Mouse (Mus musculus): Measurements from ENCODE around the gene Shf. TPM values are rescaled to one million over a fixed set of nuclear protein-coding genes. Genes with fewer than 3 reads are reported as not detected.
A peak's percentile ranks its signal among the peaks of the same experiment; 100 is the strongest.

Shf gene
- total RNA-seq, 4 experiments from 2014 or later = 56.6 to 66.5 (median 61.5) TPM

GRCm38 (mm10) chr2:122304544-122304943 lies 64.4 kb downstream of the Shf start:
- DNase-seq (ENCODE audit: low spot score in 2 of 2) = no peak

- DNase-seq (ENCODE audit: low spot score in 2 of 2) = peak; percentile 18 to 26
Measured at GRCm38 (mm10) chr2:122302574-122303241, 66.3 kb downstream of the Shf start.

GRCm38 (mm10) chr2:122301921-122302573 lies 66.9 kb downstream of the Shf start:
- no peak for DNase-seq (ENCODE audit: low spot score in 2 of 2)

GRCm38 (mm10) chr2:122301081-122301920 lies 67.7 kb downstream of the Shf start:
- DNase-seq (ENCODE audit: low spot score in 2 of 2) = no peak

- no peak for DNase-seq (ENCODE audit: low spot score in 2 of 2)
Measured at GRCm38 (mm10) chr2:122300656-122301020, 68.3 kb downstream of the Shf start.

- no peak for DNase-seq (ENCODE audit: low spot score in 2 of 2)
Measured at GRCm38 (mm10) chr2:122299911-122300655, 68.9 kb downstream of the Shf start.

Other genes with a start within 250 kb of the Shf start
- gene B2m, start 221.5 kb downstream of the Shf start, total RNA-seq (2022) = 100 to 1,000 TPM; 103 to 516 (median 252) TPM
- not detected for gene Trim69, start 208.5 kb downstream of the Shf start, total RNA-seq (2022)
- under 1 TPM in 2 of 4 experiments, not detected in 2; 0.23 to 0.29 TPM for gene Patl2, start 183.0 kb downstream of the Shf start, total RNA-seq (2022)
- gene Terb2, start 182.9 kb downstream of the Shf start, total RNA-seq (2022) = not detected
- gene Sord, start 134.4 kb downstream of the Shf start, total RNA-seq (2022) = 10 to 100 TPM; 18.3 to 23.9 (median 21.9) TPM
- under 1 TPM; 0.05 to 0.08 (median 0.06) TPM for gene Duox2, start 70.7 kb downstream of the Shf start, total RNA-seq (2022)
- gene Duoxa2, start 70.3 kb downstream of the Shf start, total RNA-seq (2022) = not detected
- not detected for gene Duoxa1, start 55.4 kb downstream of the Shf start, total RNA-seq (2022)
- not detected for gene Duox1, start 53.5 kb downstream of the Shf start, total RNA-seq (2022)
- gene Slc28a2, start 57.3 kb upstream of the Shf start, total RNA-seq (2022) = 1 to 10 TPM in 1 of 4 experiments, under 1 TPM in 3; 0.19 to 1.3 (median 0.56) TPM
- gene Gm14085, start 115.8 kb upstream of the Shf start, total RNA-seq (2022) = under 1 TPM in 1 of 4 experiments, not detected in 3; 0.09 TPM
- gene Gatm, start 242.1 kb upstream of the Shf start, total RNA-seq (2022) = 100 to 1,000 TPM in 1 of 4 experiments, 10 to 100 TPM in 3; 91.7 to 100 (median 94.8) TPM

Data from layer of hippocampus, adult 8-10 months (tissue).